Mouse (Mus musculus) embryonic facial prominence, embryonic 11.5 days (tissue): Measurements from ENCODE around the gene Gpkow. TPM values are rescaled to one million over a fixed set of nuclear protein-coding genes. Genes with fewer than 3 reads are reported as not detected.

Experiments used
- ATAC-seq: fragments of 200-750 bp; cut with Nextera tagmentation; replicated peaks from 2 replicates; pipeline ENCODE4 v1.8.0; 2017; ENCODE audit warnings: low read depth; ENCODE audit not compliant: insufficient number of reproducible peaks, low FRiP score, low TSS enrichment
- DNase-seq: peaks from one replicate; pipeline ENCODE4 v3.0.0-alpha.2; 2015; ENCODE audit warnings: low spot score
- H3K27ac ChIP-seq: fragments of 300-500 bp; sonication (generic); replicated peaks from 2 replicates; pipeline ENCODE4 v1.5.1; 2014; ENCODE audit warnings: mild to moderate bottlenecking, low read depth, low read length, control low read depth
- H3K27me3 ChIP-seq: fragments of 300-500 bp; sonication (generic); 2 replicates; pipeline ENCODE4 v1.6.1; 2014; ENCODE audit warnings: mild to moderate bottlenecking, low read length, moderate library complexity, mixed read lengths; ENCODE audit not compliant: control insufficient read depth, insufficient read depth
- H3K36me3 ChIP-seq: fragments of 300-500 bp; sonication (generic); replicated peaks from 2 replicates; pipeline ENCODE4 v1.6.1; 2014; ENCODE audit warnings: low read depth, mild to moderate bottlenecking, low read length, moderate library complexity, mixed read lengths; ENCODE audit not compliant: control insufficient read depth, insufficient read depth
- H3K4me1 ChIP-seq: fragments of 300-500 bp; sonication (generic); 2 replicates; pipeline ENCODE4 v1.6.1; 2014; ENCODE audit warnings: low read length, mixed read lengths; ENCODE audit not compliant: control insufficient read depth, insufficient read depth
- H3K4me2 ChIP-seq: fragments of 300-500 bp; sonication (generic); 2 replicates; pipeline ENCODE4 v1.6.1; 2014; ENCODE audit warnings: low read depth, mild to moderate bottlenecking, control low read depth, low read length, moderate library complexity
- H3K4me3 ChIP-seq: fragments of 300-500 bp; sonication (generic); 2 replicates; pipeline ENCODE4 v1.5.1; 2014; ENCODE audit warnings: low read depth, low read length, control low read depth
- H3K9ac ChIP-seq: fragments of 300-500 bp; sonication (generic); replicated peaks from 2 replicates; pipeline ENCODE4 v1.6.1; 2014; ENCODE audit warnings: mild to moderate bottlenecking, control low read depth, low read length
- H3K9me3 ChIP-seq: fragments of 300-500 bp; sonication (generic); replicated peaks from 2 replicates; pipeline ENCODE4 v1.6.1; 2016; ENCODE audit warnings: mild to moderate bottlenecking, low read length, inconsistent platforms, mixed read lengths; ENCODE audit not compliant: control insufficient read depth
- WGBS: fragments of 180-500 bp; shearing (Covaris S2); extraction: QIAGEN DNeasy Blood & Tissue Kit; methylation state at CpG from one replicate; pipeline ENCODE4 v1.1.7; 2014; 5-methylcytosine and 5-hydroxymethylcytosine counted together
- polyA plus RNA-seq: library from polyadenylated mRNA; unstranded; fragments of >200 nt; fragmentation: Nextera tagmentation; extraction: Ambion mirVana; gene quantifications from 2 replicates; pipeline ENCODE4 v1.2.1, GENCODE M21; 2014

Gpkow gene
- 42.2 and 44.2 TPM in 2 replicates for polyA plus RNA-seq

GRCm38 (mm10) chrX:7696954-7697381 lies at the start of gene Gpkow:
TSS of gene Gpkow (plus strand) at chrX:7697131.
- H3K9ac ChIP-seq: peak within 1 kb of the TSS; percentile 63
- no peaks in the 10 kb centered on the region for H3K27me3 ChIP-seq
- H3K4me3 ChIP-seq: peak within 1 kb of the TSS; percentile 47
- no peaks in the 10 kb centered on the region for H3K36me3 ChIP-seq
- H3K9me3 ChIP-seq: no peaks in the 10 kb centered on the region
- DNase-seq (peak; percentile 93), ATAC-seq (peak; percentile 94)
- H3K4me2 ChIP-seq: peak within 1 kb of the TSS; percentile 38
- 10% methylated on average over 33 of the region's 33 CpGs for WGBS
- no peaks in the 10 kb centered on the region for H3K4me1 ChIP-seq
- H3K27ac ChIP-seq: no peak within 1 kb of the TSS

- H3K4me2 ChIP-seq: peak overlapping the region; percentile 55
- H3K36me3 ChIP-seq: no peaks in the 10 kb centered on the region
- peak overlapping the region; percentile 40 for H3K4me3 ChIP-seq
- 20% methylated on average over 25 of the region's 25 CpGs for WGBS
- no peaks in the 10 kb centered on the region for H3K9me3 ChIP-seq
- DNase-seq (peak; percentile 88), ATAC-seq (peak; percentile 98)
- 0 out of 2 replicates have a peak overlapping the region, but pooled peaks have one; percentile 24 for H3K27ac ChIP-seq
- no peaks in the 10 kb centered on the region for H3K27me3 ChIP-seq
- H3K9ac ChIP-seq: peak overlapping the region; percentile 66
- no peaks in the 10 kb centered on the region for H3K4me1 ChIP-seq
These were observed 48.1 kb upstream of the Gpkow start for GRCm38 (mm10) chrX:7648671-7649304.

- peak; percentile 74; the same call in 1 of the 2 replicates for ATAC-seq
- 28% methylated on average over 26 of the region's 26 CpGs for WGBS
These were observed 39.7 kb upstream of the Gpkow start, which contains the start of gene Prickle3 for GRCm38 (mm10) chrX:7657221-7657639. TSS of gene Prickle3 (plus strand) at chrX:7657260.

GRCm38 (mm10) chrX:7658031-7658784 lies 38.7 kb upstream of the Gpkow start:
- 0 out of 2 replicates have a peak overlapping the region, but pooled peaks have one; percentile 18 for H3K9ac ChIP-seq
- WGBS: 16% methylated on average over 15 of the region's 15 CpGs
- peak; percentile 62 for ATAC-seq
- no peaks in the 10 kb centered on the region for H3K9me3 ChIP-seq
- no peaks in the 10 kb centered on the region for H3K36me3 ChIP-seq
- peak; percentile 45 for DNase-seq
- no peaks in the 10 kb centered on the region for H3K4me1 ChIP-seq
- H3K4me2 ChIP-seq: peak overlapping the region; percentile 21; the same call in 1 of the 2 replicates
- no peak overlapping the region for H3K4me3 ChIP-seq
- no peak overlapping the region for H3K27ac ChIP-seq
- H3K27me3 ChIP-seq: no peaks in the 10 kb centered on the region

More at GRCm38 (mm10) chrX:7657221-7657639, 39.7 kb upstream of the Gpkow start, which contains the start of gene Prickle3:
- H3K4me3 ChIP-seq: peak within 1 kb of the TSS; percentile 34
- peak within 1 kb of the TSS; percentile 46 for H3K9ac ChIP-seq
- no peaks in the 10 kb centered on the region for H3K9me3 ChIP-seq
- no peak for DNase-seq
- no peak within 1 kb of the TSS for H3K27ac ChIP-seq
- no peaks in the 10 kb centered on the region for H3K27me3 ChIP-seq
- H3K4me1 ChIP-seq: no peaks in the 10 kb centered on the region
- H3K4me2 ChIP-seq: peak within 1 kb of the TSS; percentile 49
- no peaks in the 10 kb centered on the region for H3K36me3 ChIP-seq

GRCm38 (mm10) chrX:7658785-7659589 lies 37.9 kb upstream of the Gpkow start:
- Histone ChIP-seq H3K4me3 (no peak overlapping the region), H3K4me1 (no peaks in the 10 kb centered on the region), H3K27ac (no peak overlapping the region), H3K9ac (no peak overlapping the region), H3K4me2 (no peak overlapping the region), H3K9me3 (no peaks in the 10 kb centered on the region), H3K27me3 (no peaks in the 10 kb centered on the region), H3K36me3 (no peaks in the 10 kb centered on the region)
- peak; percentile 48; the same call in 1 of the 2 replicates for ATAC-seq
- 48% methylated on average over 11 of the region's 11 CpGs for WGBS
- no peak for DNase-seq

GRCm38 (mm10) chrX:7661086-7661485 lies 35.8 kb upstream of the Gpkow start:
- Histone ChIP-seq H3K4me1 (no peaks in the 10 kb centered on the region), H3K9ac (no peak overlapping the region), H3K36me3 (no peaks in the 10 kb centered on the region), H3K27ac (no peak overlapping the region), H3K9me3 (no peaks in the 10 kb centered on the region), H3K4me3 (no peak overlapping the region), H3K27me3 (no peaks in the 10 kb centered on the region), H3K4me2 (no peak overlapping the region)
- ATAC-seq (no peak), DNase-seq (no peak)
- WGBS: 78% methylated on average over 4 of the region's 4 CpGs

- Histone ChIP-seq H3K4me3 (no peak overlapping the region), H3K27me3 (no peaks in the 10 kb centered on the region), H3K9ac (no peak overlapping the region), H3K9me3 (no peaks in the 10 kb centered on the region), H3K4me2 (no peak overlapping the region), H3K4me1 (no peaks in the 10 kb centered on the region), H3K27ac (no peak overlapping the region), H3K36me3 (no peaks in the 10 kb centered on the region)
- DNase-seq (no peak), ATAC-seq (no peak)
- WGBS: 81% methylated on average over 3 of the region's 3 CpGs
These were observed 34.0 kb upstream of the Gpkow start for GRCm38 (mm10) chrX:7662936-7663335.
